Mouse (Mus musculus) megakaryocyte, embryonic 14.5 days (primary cell): ENCODE measurements around the gene Slc26a11. TPM values are rescaled to one million over a fixed set of nuclear protein-coding genes. Genes with fewer than 3 reads are reported as not detected.

Experiments used
- H3K27me3 ChIP-seq: replicated peaks from 2 replicates; pipeline ENCODE3; 2012; ENCODE audit warnings: inconsistent platforms
- H3K36me3 ChIP-seq: replicated peaks from 2 replicates; pipeline ENCODE3; 2012; ENCODE audit warnings: low read length, inconsistent platforms, mixed read lengths
- H3K4me1 ChIP-seq: 2 replicates; pipeline ENCODE4 v1.6.1; 2012; ENCODE audit warnings: inconsistent platforms
- H3K4me3 ChIP-seq: replicated peaks from 2 replicates; pipeline ENCODE3; 2012; ENCODE audit warnings: moderate library complexity, mild to moderate bottlenecking, inconsistent platforms
- H3K9me3 ChIP-seq: 2 replicates; pipeline ENCODE4 v1.6.1; 2012; ENCODE audit warnings: inconsistent platforms
- FLI1 ChIP-seq: IDR thresholded peaks from 2 replicates; pipeline ENCODE4 v1.6.1; 2012; ENCODE audit warnings: low read length, inconsistent platforms, mixed read lengths
- GATA1 ChIP-seq: IDR thresholded peaks from 3 replicates; pipeline ENCODE4 v1.6.1; 2012; ENCODE audit warnings: mixed read lengths, low read length, inconsistent platforms, borderline replicate concordance
- polyA plus RNA-seq: library from polyadenylated mRNA; stranded (reverse); fragments of >175 nt; gene quantifications from 2 replicates; pipeline ENCODE4 v1.2.3, GENCODE M21; 2012; ENCODE audit warnings: low replicate concordance; ENCODE audit not compliant: insufficient read depth

Gene Slc26a11
- polyA plus RNA-seq, 1 experiment = 1.5 TPM

- peaks cover 7% of the 10 kb centered on the region; the same call in 1 of the 2 replicates for H3K9me3 ChIP-seq
- TF ChIP-seq GATA1 = peak; percentile 27; the same call in 1 of the 3 replicates
- 0 out of 2 replicates have a peak, but pooled peaks have one; percentile 9 for TF ChIP-seq FLI1
- peak overlapping the region; percentile 93 for H3K4me3 ChIP-seq
- peaks cover 6% of the 10 kb centered on the region for H3K36me3 ChIP-seq
- H3K27me3 ChIP-seq = peaks cover 90% of the 10 kb centered on the region
- H3K4me1 ChIP-seq = peaks cover 53% of the 10 kb centered on the region
Measured at GRCm38 (mm10) chr11:119354798-119355442, 437 bp upstream of the Slc26a11 start.

DNA sequence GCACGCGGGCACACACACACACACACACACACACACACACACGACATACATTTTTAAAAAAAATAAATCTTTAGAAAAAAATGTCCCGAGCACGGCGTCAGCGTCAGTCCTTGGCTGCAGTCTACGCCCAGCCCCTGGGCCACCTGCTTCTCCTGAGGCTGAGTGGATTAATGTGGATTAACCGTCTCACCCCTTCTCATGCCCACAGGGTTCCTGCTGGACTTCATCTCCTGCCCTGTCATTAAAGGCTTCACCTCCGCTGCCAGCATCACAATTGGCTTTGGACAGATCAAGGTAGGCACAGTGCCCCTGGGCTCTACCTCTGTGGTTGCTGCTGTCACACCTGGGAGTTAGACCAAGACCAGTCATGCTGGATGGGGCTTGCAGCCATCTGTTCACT, 3.7 kb downstream of the Slc26a11 start:
- H3K4me3 ChIP-seq = no peak overlapping the region
- H3K9me3 ChIP-seq = peaks cover 3% of the 10 kb centered on the region; the same call in 1 of the 2 replicates
- peaks cover 3% of the 10 kb centered on the region for H3K36me3 ChIP-seq
- H3K4me1 ChIP-seq = peaks cover 29% of the 10 kb centered on the region
- TF ChIP-seq GATA1 (no peak), FLI1 (no peak)
- H3K27me3 ChIP-seq = peaks cover 82% of the 10 kb centered on the region

DNA sequence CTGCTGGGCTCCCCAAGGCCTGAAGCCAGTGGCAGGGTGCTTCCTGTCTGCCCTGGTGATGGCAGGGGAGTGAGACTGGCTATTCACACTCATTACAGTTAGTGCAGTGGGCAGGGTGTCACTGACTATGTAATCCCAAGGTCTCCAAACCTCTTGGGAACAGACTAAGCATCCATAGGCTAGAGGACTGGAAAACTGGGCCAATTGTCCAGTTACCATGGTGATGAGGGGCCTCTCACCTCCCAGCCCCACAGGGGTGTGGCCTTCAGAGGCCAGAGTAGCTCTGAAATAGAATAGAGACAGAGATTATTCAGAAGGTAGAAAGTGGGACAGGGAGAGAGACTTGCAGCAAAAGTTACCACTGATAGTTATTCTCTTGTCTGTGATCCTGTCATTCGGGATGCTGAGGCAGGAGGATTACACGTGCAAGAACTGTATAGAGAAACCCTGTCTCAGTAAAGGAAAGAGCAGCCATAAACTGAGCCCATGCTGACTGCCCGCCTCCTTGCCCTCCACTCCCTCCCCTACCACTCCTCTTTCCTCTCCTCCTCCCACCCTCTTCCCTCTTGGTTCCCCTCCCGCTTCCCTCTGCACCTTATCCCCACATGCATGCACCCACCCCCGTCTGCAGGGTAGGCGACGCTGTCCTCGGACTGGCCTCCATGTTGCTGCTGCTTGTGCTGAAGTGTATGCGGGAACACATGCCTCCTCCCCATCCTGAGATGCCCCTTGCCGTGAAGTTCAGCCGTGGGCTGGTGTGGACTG, 7.6 kb downstream of the Slc26a11 start:
- Histone ChIP-seq H3K9me3 (peaks cover 21% of the 10 kb centered on the region), H3K27me3 (peaks cover 67% of the 10 kb centered on the region), H3K4me1 (peaks cover 5% of the 10 kb centered on the region), H3K36me3 (no peaks in the 10 kb centered on the region), H3K4me3 (peak overlapping the region; percentile 39)
- no peak for TF ChIP-seq GATA1
- TF ChIP-seq FLI1 = no peak

GRCm38 (mm10) chr11:119363534-119364145, 8.3 kb downstream of the Slc26a11 start:
- Histone ChIP-seq H3K4me3 (peak overlapping the region; percentile 39), H3K36me3 (no peaks in the 10 kb centered on the region)
- TF ChIP-seq FLI1 (no peak), GATA1 (no peak)

DNA sequence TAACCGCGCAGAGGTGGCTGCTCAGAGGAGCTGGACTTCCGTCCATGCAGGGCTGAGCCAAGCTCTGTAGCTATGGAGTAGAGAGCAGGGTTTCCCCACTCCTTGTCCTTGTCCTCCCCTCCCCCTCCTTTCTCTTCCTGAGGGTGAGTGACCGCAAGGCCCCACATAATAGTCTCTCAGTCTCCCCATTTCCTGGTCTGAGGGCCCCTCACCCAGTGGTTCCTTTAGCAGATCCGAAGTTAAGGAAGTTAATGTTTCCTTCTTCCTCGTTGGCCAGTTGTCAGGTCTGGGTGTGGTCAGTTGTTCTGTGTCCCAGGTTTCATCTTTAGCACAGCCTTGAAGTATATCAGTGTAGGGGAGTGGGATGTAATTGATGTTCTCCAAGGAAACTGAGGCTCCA, 20.1 kb downstream of the Slc26a11 start:
- H3K36me3 ChIP-seq = peaks cover 3% of the 10 kb centered on the region
- no peak overlapping the region for H3K4me3 ChIP-seq

More at GRCm38 (mm10) chr11:119363534-119364145, 8.3 kb downstream of the Slc26a11 start:
- Histone ChIP-seq H3K4me1 (peaks cover 5% of the 10 kb centered on the region), H3K9me3 (peaks cover 21% of the 10 kb centered on the region), H3K27me3 (peaks cover 67% of the 10 kb centered on the region)

GRCm38 (mm10) chr11:119377326-119377725, 22.0 kb downstream of the Slc26a11 start:
- Histone ChIP-seq H3K4me3 (peak overlapping the region; percentile 31), H3K27me3 (peaks cover 75% of the 10 kb centered on the region), H3K9me3 (peaks cover 27% of the 10 kb centered on the region), H3K36me3 (peaks cover 3% of the 10 kb centered on the region), H3K4me1 (peaks cover 38% of the 10 kb centered on the region)
- TF ChIP-seq GATA1 (no peak), FLI1 (no peak)

More for the DNA sequence above, 20.1 kb downstream of the Slc26a11 start:
- H3K4me1 ChIP-seq = peaks cover 25% of the 10 kb centered on the region
- peaks cover 81% of the 10 kb centered on the region for H3K27me3 ChIP-seq
- TF ChIP-seq FLI1 = no peak
- H3K9me3 ChIP-seq = peaks cover 27% of the 10 kb centered on the region

- Histone ChIP-seq H3K27me3 (peaks cover 70% of the 10 kb centered on the region), H3K36me3 (peaks cover 3% of the 10 kb centered on the region), H3K4me1 (peaks cover 43% of the 10 kb centered on the region), H3K9me3 (peaks cover 27% of the 10 kb centered on the region), H3K4me3 (no peak overlapping the region)
- TF ChIP-seq GATA1 (no peak), FLI1 (no peak)
Measured at GRCm38 (mm10) chr11:119378551-119378950, 23.2 kb downstream of the Slc26a11 start.

- peaks cover 3% of the 10 kb centered on the region for H3K36me3 ChIP-seq
- TF ChIP-seq FLI1 (no peak), GATA1 (no peak)
- H3K4me1 ChIP-seq = peaks cover 40% of the 10 kb centered on the region
- H3K4me3 ChIP-seq = peak overlapping the region; percentile 17
- peaks cover 50% of the 10 kb centered on the region for H3K27me3 ChIP-seq
- H3K9me3 ChIP-seq = peaks cover 27% of the 10 kb centered on the region
Measured at GRCm38 (mm10) chr11:119381631-119382337, 26.4 kb downstream of the Slc26a11 start.

GRCm38 (mm10) chr11:119382338-119382850, 27.0 kb downstream of the Slc26a11 start:
- Histone ChIP-seq H3K36me3 (peaks cover 3% of the 10 kb centered on the region), H3K27me3 (peaks cover 43% of the 10 kb centered on the region), H3K4me1 (peaks cover 35% of the 10 kb centered on the region), H3K9me3 (peaks cover 21% of the 10 kb centered on the region), H3K4me3 (peak overlapping the region; percentile 38)
- no peak for TF ChIP-seq FLI1
- no peak for TF ChIP-seq GATA1
